Mouse (Mus musculus): ENCODE data around the gene Tarbp2.

The Tarbp2 gene

GRCm38 (mm10) chr15:102505770-102506463, 12.1 kb upstream of the Tarbp2 start:
- in situ Hi-C loops (cut with MboI) = no loop called here

DNA sequence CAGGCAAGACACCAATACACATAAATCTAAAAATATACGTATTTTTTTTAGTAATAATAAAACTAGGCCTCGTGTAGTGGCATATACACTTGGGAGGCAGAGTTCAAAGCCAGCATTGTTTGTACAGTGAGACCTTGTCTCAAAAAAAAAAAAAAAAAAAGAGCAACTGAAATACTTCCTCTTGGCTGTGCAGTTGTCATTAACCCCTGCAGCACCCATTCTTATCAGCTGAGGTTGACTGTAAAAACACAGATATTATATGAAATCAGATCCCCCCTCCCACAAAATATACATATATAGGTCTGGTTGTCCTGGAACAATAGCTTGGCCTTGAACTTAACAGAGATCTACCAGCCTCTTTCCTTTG, 11.5 kb upstream of the Tarbp2 start:
- in situ Hi-C loops (cut with MboI) = no loop called here

DNA sequence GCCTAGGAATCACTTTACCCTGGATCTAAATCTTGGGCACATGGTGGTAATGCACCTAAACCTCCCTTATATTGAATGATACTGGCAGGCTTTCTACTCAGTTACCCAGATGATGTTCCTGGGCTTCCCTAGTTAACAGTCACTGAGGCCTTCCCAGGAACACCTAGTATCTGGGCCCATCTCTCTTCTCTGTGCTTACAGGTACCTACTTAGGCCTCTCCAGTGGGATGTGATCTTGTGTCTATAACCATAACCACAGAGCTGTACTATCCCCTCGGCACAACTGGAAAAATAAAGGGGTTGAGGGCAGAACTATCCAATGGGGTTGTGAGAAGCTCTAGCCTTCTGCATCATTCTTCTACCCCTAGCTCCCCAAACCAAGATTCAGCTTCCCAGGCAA, 11.1 kb upstream of the Tarbp2 start:
- in situ Hi-C loops (cut with MboI) = no loop called here

DNA sequence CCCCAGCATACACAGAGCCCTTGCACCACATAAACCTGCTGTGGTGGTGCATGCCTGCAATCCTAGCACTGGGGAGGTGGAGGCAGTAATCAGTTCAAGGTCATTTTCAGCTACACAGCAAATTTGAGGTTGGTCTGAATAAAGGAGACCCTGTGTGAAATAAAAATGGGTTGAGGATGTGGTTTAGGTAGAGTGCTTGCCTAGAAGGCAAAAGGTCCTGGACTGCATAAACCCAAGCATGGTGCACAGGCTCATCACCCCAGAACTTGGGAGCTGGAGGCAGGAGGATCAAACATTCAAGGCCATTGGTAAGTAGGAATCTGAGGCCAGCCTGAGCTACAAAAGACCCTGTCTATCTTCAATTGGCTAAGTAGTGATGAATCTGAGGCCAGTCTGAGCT, 10.4 kb upstream of the Tarbp2 start:
- in situ Hi-C loops (cut with MboI) = no loop called here

GRCm38 (mm10) chr15:102508336-102508735, 9.7 kb upstream of the Tarbp2 start:
- in situ Hi-C loops (cut with MboI) = no loop called here

DNA sequence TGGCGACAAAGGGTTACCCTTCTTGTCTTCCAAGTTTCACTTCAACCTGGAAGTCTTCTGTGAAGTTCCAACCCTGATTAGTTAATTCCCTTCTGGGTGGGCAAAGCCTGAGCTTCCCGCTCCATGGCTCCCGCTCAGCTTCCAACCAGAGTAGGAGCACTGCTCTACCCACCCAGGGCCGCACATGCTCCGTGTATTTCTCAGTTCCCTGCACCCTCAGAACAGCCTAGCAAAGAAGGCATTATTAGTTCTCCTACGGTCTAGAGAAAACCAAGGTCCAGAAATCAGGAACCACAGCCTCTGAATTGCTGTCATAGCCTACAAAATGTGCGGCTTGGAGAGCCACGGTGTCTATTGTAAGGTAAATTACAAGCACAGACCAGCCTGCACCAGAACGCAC, 7.9 kb upstream of the Tarbp2 start:
- in situ Hi-C loops (cut with MboI) = no loop called here

- in situ Hi-C loops (cut with MboI) = no loop called here
Measured at GRCm38 (mm10) chr15:102510590-102511284, 7.3 kb upstream of the Tarbp2 start.

DNA sequence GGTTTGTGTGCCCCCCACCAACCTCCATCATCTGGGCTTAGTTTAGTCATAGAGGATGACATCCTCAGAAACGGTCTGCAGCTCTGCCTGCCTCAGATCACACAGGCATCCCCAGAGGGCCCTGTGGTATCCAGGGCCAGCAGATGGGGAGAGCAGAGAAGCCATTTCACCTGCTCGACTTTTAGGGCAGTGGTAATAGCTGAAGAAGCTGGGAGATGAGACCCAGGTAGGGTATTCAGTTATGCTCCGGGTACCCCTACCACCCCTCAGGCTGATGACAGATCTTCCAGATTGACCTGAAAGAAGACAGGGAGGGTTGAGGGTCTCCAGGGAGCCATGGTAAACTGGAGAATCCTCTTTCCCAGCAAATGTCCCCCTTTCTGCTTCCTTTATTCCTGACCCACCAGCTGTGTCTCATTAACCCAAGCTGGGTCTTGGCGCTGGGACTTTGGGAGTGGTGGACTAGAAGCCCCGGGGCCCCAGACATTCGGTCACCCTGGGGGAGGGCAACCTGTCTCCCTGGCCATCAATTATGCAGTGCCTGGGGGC, 6.6 kb upstream of the Tarbp2 start:
- in situ Hi-C loops (cut with MboI) = no loop called here

- in situ Hi-C loops (cut with MboI) = no loop called here
Measured at GRCm38 (mm10) chr15:102512010-102512409, 6.0 kb upstream of the Tarbp2 start.

DNA sequence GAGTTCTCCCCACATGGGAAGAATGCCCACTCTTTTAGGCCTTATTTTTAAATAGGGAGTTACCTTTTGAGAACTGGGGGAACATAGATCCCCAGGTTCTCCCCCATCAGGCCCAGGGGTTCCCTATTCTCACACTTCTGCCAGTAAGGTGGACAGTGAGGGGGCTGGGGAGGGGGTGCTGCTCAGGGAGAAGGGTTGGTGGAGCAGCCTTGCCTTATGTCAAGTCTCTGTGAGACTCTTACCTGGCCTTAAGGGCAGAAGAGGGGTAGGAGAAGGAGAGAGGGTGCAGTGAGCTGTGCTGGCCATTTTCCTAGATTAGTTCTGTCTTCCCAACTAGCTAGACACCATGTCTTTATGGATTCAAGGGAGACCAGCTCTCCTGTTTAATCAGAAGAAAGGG, 5.5 kb upstream of the Tarbp2 start:
- in situ Hi-C loops (cut with MboI) = no loop called here

DNA sequence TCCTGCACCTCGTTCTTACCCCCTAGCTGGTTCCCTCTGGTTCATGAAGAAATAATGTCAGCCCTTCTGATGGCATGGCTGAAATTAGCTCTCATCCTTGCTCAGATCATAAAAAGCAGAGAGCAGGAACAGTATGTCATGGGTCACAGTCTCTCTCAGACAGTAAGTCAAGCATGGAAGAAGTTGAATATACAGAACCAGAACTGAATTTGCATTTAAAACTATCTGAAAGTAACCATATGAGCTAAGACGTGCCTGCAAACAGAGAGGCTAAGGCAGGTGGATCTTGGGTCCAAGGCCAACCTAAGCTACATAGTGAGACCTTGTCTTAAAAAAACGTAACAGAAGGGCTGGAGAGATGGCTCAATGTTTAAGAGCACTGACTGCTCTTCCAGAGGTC, 5.0 kb upstream of the Tarbp2 start:
- in situ Hi-C loops (cut with MboI) = no loop called here

DNA sequence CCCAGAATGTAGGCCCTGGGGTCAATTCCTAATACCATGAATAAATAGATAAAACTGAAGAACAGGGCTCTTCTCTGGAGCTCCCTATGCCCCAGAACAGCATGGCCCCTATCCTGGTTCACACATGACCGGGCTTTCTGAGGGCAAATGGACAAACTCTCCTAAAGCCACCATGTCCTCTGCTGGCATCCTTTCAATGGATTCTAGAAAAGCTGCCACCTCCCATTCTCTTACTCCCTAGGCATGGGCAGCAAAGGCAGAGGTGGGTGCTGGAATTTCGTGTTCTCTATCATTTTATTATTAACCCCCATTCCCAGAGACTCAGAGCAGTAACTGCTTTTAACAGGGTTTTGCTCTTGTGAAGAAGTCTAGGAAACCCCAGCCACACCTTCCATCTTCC, 2.7 kb upstream of the Tarbp2 start:
- in situ Hi-C loops (cut with MboI) = no loop called here

GRCm38 (mm10) chr15:102515791-102516190, 2.2 kb upstream of the Tarbp2 start:
- in situ Hi-C loops (cut with MboI) = no loop called here

DNA sequence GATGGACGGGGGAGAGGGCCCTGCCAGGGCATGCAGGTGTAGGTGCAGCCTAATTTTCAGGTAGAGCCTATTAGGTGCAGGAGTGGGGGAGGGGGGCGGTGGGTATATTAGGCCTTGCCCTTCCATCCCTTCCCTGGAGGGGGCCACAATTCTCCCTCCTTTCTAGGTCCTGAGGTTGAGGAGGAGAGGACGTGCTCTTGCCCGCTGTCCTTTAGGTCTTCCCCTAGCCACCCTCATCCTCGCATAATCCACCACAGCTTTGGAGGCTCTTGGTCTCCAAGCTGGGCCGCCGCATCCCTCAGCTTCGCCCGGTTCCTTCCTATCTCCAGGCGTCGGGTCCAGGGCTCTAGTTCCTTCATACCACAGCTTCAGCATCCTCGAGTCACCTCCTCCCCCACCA, 1.7 kb upstream of the Tarbp2 start:
- in situ Hi-C loops (cut with MboI) = no loop called here

DNA sequence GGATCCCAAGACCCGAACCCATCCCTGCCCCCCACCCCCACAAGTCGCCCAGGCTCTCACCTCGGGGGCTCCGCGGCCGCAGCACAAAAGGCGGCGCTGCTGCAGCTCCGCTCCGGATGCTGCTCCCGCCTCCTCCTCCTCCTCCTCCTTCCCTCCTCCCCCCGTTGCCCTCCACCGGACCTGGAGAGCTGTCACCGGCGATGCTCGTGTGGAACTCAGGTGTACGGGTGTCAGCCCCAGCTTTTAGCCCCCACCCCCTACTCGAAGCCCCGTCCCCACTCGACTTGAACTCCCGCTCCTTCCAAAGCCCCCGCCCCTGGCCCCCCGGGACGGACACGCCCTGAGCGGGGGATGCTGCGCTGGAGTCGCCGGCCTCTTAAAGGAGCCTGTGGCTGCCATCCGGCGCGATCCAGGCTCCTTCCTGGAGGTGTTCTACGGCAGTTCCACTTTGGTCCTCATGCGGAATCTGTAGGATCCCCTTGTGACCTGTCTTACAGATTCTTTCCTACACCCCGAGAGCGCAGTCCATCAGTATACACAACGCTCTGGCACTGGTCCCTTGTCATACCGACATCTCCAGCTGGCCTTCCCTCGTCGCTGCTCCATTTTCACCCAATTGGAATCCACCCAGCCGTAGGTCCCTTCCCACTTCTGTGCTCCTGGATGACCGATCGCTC, 1.1 kb upstream of the Tarbp2 start, which contains the start of gene Map3k12:
TSS of gene Map3k12 (minus strand) at position 337 of the 677 bp plus-strand sequence.
- in situ Hi-C loops (cut with MboI) = no loop called here

GRCm38 (mm10) chr15:102517631-102517975, 389 bp upstream of the Tarbp2 start:
- in situ Hi-C loops (cut with MboI) = no loop called here

- in situ Hi-C loops (cut with MboI) = no loop called here
Measured at GRCm38 (mm10) chr15:102518859-102519201, 838 bp downstream of the Tarbp2 start.

DNA sequence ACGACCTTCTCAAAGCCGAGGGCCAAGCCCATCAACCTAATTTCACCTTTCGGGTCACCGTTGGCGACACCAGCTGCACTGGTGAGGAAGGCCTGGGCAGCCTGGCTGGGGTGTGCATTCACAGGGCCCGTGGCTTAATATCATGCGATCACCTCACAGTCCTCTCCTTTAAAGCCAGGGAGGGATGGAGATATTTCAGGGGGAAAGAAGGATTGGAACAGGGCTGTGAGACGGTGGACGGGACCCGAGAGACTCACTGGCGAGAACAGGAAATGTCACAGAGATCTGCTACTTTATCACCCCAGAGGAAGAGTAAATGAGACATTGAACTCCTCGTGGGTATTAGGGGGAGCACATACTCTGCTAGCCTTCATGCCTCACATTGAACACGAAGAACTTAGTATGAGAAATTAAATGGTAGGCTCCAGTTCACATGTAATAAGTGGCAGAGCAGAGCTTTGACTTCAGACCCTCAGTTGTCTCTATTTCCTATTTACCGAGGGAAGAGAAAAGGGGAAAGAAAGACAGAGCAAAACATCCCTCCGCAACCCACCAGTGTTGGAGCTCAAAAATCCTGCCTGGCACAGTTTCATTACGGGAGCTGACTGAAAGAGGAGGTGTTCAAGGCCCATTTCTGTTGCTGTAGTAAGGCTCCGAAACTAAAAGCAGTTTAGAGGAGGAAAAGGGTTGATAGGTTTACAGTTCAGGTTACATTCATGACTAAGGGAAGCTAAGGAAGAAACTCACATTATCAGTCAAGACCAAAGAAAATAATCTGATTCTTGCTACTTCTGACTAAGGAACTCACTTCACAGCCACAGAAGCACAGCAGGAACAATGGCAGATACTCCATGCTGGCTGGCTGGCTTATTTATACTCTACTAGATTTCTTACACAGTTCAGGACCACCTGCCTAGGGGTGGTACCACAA, 1.5 kb downstream of the Tarbp2 start:
- in situ Hi-C loops (cut with MboI) = no loop called here

DNA sequence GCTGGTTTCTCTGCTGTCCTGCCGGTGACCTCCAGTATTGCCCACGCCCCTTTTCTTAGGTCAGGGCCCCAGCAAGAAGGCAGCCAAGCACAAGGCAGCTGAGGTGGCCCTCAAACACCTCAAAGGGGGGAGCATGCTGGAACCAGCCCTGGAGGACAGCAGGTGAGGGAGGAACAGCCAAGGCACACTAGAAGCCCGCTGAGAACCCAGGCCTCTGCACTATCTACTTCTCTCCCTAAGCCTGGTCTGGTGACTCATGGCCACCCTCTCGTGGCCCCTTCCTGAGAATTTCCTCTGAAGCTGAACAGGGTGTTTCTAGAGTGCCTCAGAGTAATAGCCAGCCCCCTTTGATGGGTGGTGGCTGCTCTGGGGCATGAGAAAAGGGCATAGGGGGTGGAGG, 2.4 kb downstream of the Tarbp2 start:
- in situ Hi-C loops (cut with MboI) = no loop called here

GRCm38 (mm10) chr15:102521480-102521879, 3.5 kb downstream of the Tarbp2 start:
- in situ Hi-C loops (cut with MboI) = no loop called here

DNA sequence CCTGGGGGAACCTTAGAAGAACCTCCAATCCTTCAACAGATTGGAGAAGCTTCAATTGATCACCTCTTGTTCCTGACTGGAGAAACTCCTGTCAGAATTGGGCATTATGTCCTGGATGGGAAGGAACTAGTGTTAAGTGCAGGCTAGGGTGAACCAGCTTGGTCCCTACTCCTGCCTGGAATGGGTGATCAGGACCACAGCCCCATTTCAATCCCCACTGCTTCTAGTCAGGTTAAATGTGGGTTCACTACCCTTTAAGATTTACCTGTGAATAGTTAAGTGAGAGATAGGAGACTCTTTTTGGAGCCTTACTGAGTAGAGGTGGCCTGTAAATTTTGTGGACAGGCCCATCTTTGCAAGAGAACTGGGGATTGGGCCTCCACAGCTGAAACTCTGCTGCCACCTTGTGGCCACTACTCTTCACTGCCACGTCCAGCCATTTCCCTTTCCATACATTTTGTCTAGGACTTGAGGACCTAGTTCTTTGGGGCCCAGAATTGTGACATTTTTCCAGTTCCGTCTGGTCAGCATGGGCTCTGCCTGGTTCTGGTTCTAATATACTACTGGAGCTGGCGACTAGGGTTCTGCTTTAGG, 7.0 kb downstream of the Tarbp2 start, which contains the start of gene Npff:
TSS of gene Npff (minus strand) at position 51 of the 594 bp plus-strand sequence.
- in situ Hi-C loops (cut with MboI) = loop anchor here (5.0 kb wide), 1 partner anchor 63 kb away; no protein-coding TSS in a partner anchor
